Mouse (Mus musculus) v-Abl transformed pro-B cells (cell line): ENCODE measurements at regions not wholly inside any gene's neighbourhood (a gene's known extent, or its start where the extent isn't known, plus 50 kb on each side); places are given as distances from the start of the nearest gene placed in this dataset.

Source experiments
- in situ Hi-C, 2 experiments: fragments of 400-800 bp; cut with MboI; formaldehyde crosslinking; loops; one replicate each; pipeline ENCODE4 v1.15.1; 2025; ENCODE audit not compliant: unreplicated experiment in 2 of 2

DNA sequence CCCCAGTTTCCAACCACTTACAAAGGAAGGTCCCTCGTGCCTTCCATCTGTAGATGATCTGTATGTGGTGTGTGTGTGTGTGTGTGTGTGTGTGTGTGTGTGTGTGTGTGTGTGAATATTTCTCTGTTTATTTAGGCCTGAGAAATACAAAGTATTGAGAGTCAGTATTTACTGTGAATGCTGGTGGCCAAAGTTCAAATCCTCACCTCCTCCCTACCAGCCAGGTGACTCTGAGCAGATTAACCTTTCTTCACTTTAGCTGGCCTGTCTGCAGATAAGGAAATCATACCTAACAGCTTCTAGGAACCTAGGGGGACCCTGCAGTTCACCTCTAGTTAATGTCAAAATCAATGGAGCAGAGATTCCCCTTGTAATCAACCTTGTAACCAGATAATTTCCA is 100.9 kb upstream of the Tle3 start:
- in situ Hi-C loops, result no loop called here

DNA sequence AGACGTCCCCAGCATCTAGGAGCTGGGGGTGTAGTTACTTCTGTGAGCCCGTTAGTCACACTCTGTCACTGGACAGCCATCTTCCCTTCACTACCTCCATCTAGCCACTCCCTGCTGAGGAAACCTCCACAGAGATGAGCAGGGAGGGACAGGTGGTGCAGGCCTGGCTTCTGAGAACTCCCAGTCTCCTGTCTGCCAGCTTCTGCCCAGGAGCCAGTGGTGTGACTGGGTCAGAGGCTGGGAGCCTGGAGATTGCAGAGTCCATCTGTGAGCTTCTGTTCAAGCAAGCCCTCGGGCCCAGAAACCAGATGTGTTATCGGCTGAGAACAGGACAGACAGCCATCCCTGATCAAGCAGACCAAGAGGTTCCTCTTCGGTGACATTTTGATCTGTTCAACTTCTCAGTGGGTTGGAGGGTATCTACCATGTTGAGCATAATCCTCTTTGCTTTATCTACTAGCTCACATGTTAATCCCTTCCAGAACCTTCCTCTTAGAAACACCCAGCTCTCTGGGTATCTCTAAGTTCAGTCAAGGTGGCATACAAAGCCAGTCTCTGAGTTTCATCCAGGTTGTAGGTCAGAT is 100.3 kb upstream of the Tle3 start:
- in situ Hi-C loops, result no loop called here

GRCm38 (mm10) chr9:61274020-61274419 is 98.1 kb upstream of the Tle3 start:
- in situ Hi-C loops, result no loop called here

DNA sequence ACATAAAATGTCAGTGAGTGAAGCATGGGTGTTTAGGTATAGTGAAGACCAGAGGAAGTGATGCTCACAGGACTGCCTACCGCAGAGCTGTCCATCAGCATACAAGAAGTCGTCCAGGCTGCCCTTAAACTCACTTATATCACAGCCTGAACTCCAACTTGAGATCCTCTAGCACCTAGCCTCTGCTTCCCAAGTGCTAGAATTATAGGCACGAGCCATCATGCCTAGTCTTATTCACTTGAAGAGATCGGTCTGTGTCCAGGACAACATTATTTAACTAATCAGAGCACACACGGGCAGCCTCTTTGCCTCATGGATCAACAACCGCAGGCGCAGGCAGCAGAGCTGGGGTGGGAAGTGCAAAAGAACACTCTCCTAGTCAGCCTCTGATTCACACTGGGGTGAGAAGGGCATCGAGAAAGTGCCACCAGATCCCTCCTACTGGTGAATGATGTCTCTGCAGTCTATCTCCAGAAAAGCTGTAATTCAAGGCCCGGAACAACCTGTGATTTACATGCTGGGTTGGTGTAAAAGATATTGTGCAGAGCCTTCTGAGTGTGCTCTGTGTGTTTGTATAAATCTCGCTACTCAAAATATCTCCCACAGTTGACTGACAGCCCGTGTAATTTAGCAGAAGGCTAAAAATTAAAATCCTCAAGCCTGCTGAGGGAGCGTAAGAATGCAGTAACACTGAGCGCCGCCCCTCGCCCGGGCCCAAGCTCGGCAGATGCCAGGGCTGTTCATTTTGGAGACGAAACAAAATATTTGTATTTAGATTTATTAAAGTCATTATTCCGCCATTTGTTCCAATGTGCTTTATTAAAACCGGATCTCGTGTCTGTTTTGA is 94.6 kb upstream of the Tle3 start:
- in situ Hi-C loops, result loop anchor here (5.0 to 25.0 kb wide), 2 partner anchors 230 to 560 kb away; no protein-coding TSS in a partner anchor

GRCm38 (mm10) chr9:61278216-61278758 is 93.9 kb upstream of the Tle3 start:
- in situ Hi-C loops, result loop anchor here (5.0 to 25.0 kb wide), 2 partner anchors 231 to 559 kb away; no protein-coding TSS in a partner anchor

GRCm38 (mm10) chr9:61279044-61279543 is 93.1 kb upstream of the Tle3 start:
- in situ Hi-C loops, result loop anchor here (5.0 to 25.0 kb wide), 2 partner anchors 232 to 558 kb away; no protein-coding TSS in a partner anchor

DNA sequence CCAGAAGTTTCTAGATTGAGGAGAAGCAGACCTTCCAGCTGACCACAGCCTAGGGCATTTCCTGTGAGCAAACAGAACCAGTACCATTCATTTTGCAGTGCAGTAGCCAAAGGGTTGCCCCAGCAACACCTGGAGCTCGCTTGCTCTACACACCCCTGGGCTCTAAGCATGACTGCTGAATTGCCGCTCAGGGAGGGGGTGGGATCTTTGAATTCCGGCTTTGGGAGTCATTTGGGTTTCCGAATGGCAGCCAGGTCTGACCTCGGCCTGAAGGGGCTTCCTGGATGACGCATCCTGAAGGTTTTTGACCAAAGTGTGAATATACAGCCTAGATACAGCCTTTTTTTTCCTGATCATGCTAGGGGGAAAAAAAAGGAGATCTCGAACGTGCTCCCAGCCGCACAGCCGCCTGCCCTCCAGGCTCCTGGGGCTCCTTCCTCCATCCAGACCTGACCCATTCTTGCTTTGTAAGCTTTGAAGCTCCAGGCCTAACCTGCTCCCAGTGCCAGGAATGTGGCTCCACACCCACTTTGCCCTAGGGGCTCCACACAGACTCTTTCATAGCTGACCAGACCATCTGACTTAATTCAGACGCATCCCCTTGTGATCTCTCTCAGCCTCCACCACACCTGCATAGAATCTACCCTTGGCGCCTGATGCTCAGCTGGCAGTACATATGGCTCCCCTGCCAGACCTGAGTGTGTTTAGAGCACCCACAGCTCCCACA is 91.1 kb upstream of the Tle3 start:
- in situ Hi-C loops, result loop anchor here (5.0 to 25.0 kb wide), 5 partner anchors 86 to 556 kb away; no protein-coding TSS in a partner anchor

- in situ Hi-C loops, result loop anchor here (5.0 to 25.0 kb wide), 5 partner anchors 84 to 554 kb away; no protein-coding TSS in a partner anchor
Observed at GRCm38 (mm10) chr9:61283311-61283710, 88.9 kb upstream of the Tle3 start.

DNA sequence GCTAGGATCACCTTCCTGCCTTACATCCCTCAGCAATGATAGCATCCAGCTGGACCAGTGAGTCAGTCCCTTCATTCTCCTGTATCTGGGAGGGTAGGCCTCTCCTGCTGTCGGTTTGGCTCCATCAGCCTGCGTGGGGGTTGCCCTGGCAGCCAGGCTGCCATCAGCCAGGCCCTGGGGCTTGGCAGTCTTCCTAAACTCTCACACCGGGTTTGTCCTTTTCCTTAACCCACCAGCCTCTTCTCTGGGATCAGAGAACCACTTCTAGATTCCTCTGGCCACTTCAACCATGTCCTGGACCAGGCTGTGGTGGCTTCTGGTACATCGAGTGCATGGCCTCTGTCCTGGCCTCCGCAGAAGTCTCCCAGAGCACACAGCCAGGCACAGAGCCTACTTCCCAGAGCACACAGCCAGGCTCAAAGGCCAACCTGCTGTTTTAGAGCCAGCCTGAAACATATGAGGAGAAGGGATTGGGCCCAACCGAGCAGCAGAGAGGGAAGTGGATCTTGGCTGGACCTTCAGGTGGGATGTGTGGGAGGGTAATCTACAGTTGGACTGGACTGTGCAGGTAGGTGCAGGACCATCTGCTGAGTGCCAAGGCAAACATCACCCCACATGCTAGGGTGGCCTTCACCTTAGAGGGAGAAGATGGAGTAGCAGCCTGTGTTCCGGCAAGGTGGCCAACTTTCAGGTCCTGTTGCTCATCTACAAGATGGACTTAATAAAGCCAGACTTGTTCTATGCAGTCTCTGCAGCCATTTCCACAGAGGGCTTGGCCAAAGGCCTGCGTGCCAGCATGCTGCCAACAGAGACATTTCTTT is 87.8 kb upstream of the Tle3 start:
- in situ Hi-C loops, result loop anchor here (5.0 to 25.0 kb wide), 5 partner anchors 83 to 553 kb away; no protein-coding TSS in a partner anchor

GRCm38 (mm10) chr9:61286561-61286960 is 85.6 kb upstream of the Tle3 start:
- in situ Hi-C loops, result loop anchor here in 1 of 2 experiments (25.0 kb wide), 1 partner anchor 551 kb away; no protein-coding TSS in a partner anchor

GRCm38 (mm10) chr9:61289117-61289516 is 83.0 kb upstream of the Tle3 start:
- in situ Hi-C loops, result loop anchor here in 1 of 2 experiments (25.0 kb wide), 1 partner anchor 548 kb away; no protein-coding TSS in a partner anchor

- in situ Hi-C loops, result loop anchor here in 1 of 2 experiments (25.0 kb wide), 1 partner anchor 548 kb away; no protein-coding TSS in a partner anchor
Observed at GRCm38 (mm10) chr9:61289713-61290112, 82.5 kb upstream of the Tle3 start.

- in situ Hi-C loops, result loop anchor here in 1 of 2 experiments (25.0 kb wide), 1 partner anchor 546 kb away; no protein-coding TSS in a partner anchor
Observed at GRCm38 (mm10) chr9:61291646-61292045, 80.5 kb upstream of the Tle3 start.

- in situ Hi-C loops, result loop anchor here in 1 of 2 experiments (25.0 kb wide), 1 partner anchor 545 kb away; no protein-coding TSS in a partner anchor
Observed at GRCm38 (mm10) chr9:61292501-61292900, 79.7 kb upstream of the Tle3 start.

GRCm38 (mm10) chr9:61293223-61293985 is 78.8 kb upstream of the Tle3 start:
- in situ Hi-C loops, result loop anchor here in 1 of 2 experiments (25.0 kb wide), 1 partner anchor 544 kb away; no protein-coding TSS in a partner anchor

GRCm38 (mm10) chr9:61295001-61295400 is 77.2 kb upstream of the Tle3 start:
- in situ Hi-C loops, result loop anchor here in 1 of 2 experiments (25.0 kb wide), 1 partner anchor 542 kb away; no protein-coding TSS in a partner anchor

GRCm38 (mm10) chr9:61296311-61296947 is 75.7 kb upstream of the Tle3 start:
- in situ Hi-C loops, result loop anchor here in 1 of 2 experiments (25.0 kb wide), 1 partner anchor 541 kb away; no protein-coding TSS in a partner anchor
